Mouse (Mus musculus): Measurements from ENCODE around the gene Zbtb11. TPM values are rescaled to one million over a fixed set of nuclear protein-coding genes. Genes with fewer than 3 reads are reported as not detected.

Gene Zbtb11
- total and polyA plus RNA-seq, 3 experiments, result 12.5 to 19.0 TPM; not detected in 1

- H3K9me3 ChIP-seq (replicated peaks; ENCODE audit: insufficient read depth, low read length), result no peaks in the 10 kb centered on the region
- H3K27ac ChIP-seq (ENCODE audit: control insufficient read depth, low read depth, low read length), result no peak overlapping the region
- H3K36me3 ChIP-seq (ENCODE audit: control insufficient read depth in 1 of 2, insufficient read depth in 2 of 2, low read length in 2 of 2), result peaks cover 0 to 6% of the 10 kb centered on the region in 2 experiments; a peak in 2 of 4 replicates
- no peak for DNase-seq (ENCODE audit: low read depth, low spot score)
- peaks cover 0 to 9% of the 10 kb centered on the region in 2 experiments; a peak in 3 of 4 replicates for H3K4me1 ChIP-seq (ENCODE audit: control insufficient read depth in 1 of 2, insufficient read depth in 2 of 2, low read length in 2 of 2)
- no peak overlapping the region for H3K4me3 ChIP-seq (ENCODE audit: control insufficient read depth in 1 of 2, insufficient read depth in 1 of 2, low read depth in 2 of 2, low read length in 2 of 2)
- H3K79me2 ChIP-seq (ENCODE audit: control insufficient read depth, insufficient read depth, low read length, poor library complexity), result no peaks in the 10 kb centered on the region
- TF ChIP-seq JUND (IDR thresholded peaks at IDR 0.05; ENCODE audit: low read depth, low read length) (no peak), USF1 (IDR thresholded peaks at IDR 0.05; ENCODE audit: low read depth, low read length) (no peak), MYC (IDR thresholded peaks at IDR 0.05; ENCODE audit: low read depth, low read length) (no peak), POLR2A (IDR thresholded peaks at IDR 0.05; ENCODE audit: control insufficient read depth in 1 of 2, insufficient read depth in 1 of 2, low read depth in 1 of 2, low read length in 2 of 2, poor library complexity in 1 of 2) (no peak), HCFC1 (IDR thresholded peaks at IDR 0.05; ENCODE audit: low read depth, low read length) (no peak), UBTF (IDR thresholded peaks at IDR 0.05; ENCODE audit: borderline replicate concordance, insufficient read depth, low read depth, low read length) (no peak), CHD2 (IDR thresholded peaks at IDR 0.05; ENCODE audit: low read length) (no peak), CTCF (IDR thresholded peaks at IDR 0.05 in 2 of 3, conservative IDR thresholded peaks at IDR 0.05 in 1 of 3; ENCODE audit: control insufficient read depth in 1 of 3, insufficient read depth in 1 of 3, low read depth in 2 of 3, low read length in 3 of 3, poor library complexity in 1 of 3, severe bottlenecking in 1 of 3) (no peak), NRF1 (IDR thresholded peaks at IDR 0.05; ENCODE audit: insufficient read depth, low read depth, low read length, poor library complexity, severe bottlenecking) (no peak), MEF2A (IDR thresholded peaks at IDR 0.05; ENCODE audit: extremely low read depth, insufficient replicate concordance, low read depth, low read length, poor library complexity, severe bottlenecking) (no peak), ELF1 (IDR thresholded peaks at IDR 0.05; ENCODE audit: low read depth, low read length) (no peak), BHLHE40 (IDR thresholded peaks at IDR 0.05; ENCODE audit: borderline replicate concordance, low read depth, low read length) (no peak), MAFK (IDR thresholded peaks at IDR 0.05; ENCODE audit: borderline replicate concordance, low read depth, low read length) (no peak), MAZ (IDR thresholded peaks at IDR 0.05; ENCODE audit: low read depth, low read length) (no peak), E2F4 (IDR thresholded peaks at IDR 0.05; ENCODE audit: borderline replicate concordance, low read depth, low read length) (no peak), EP300 (IDR thresholded peaks at IDR 0.05; ENCODE audit: low read depth in 1 of 2, low read length in 2 of 2) (no peak)
- peaks cover 4% of the 10 kb centered on the region in 2 experiments; a peak in 2 of 4 replicates for H3K27me3 ChIP-seq (ENCODE audit: control insufficient read depth in 1 of 2, insufficient read depth in 2 of 2, low read length in 2 of 2)
- no peak overlapping the region for H3K9ac ChIP-seq (ENCODE audit: control insufficient read depth, low read depth, low read length, poor library complexity, severe bottlenecking)
Observed at GRCm38 (mm10) chr16:56058151-56058550, 84.5 kb downstream of the Zbtb11 start.

Other genes starting within 250 kb of the Zbtb11 start
- 1.3 and 1.4 TPM in 2 replicates for gene Nfkbiz, start 135.0 kb upstream of the Zbtb11 start, total RNA-seq (2012; rRNA removed)
- gene Nfkbiz, start 135.0 kb upstream of the Zbtb11 start, polyA plus RNA-seq (2012; ENCODE audit: insufficient read depth in 1 of 2, insufficient read length in 2 of 2, low read depth in 1 of 2, low replicate concordance in 2 of 2, missing spikeins in 1 of 2), result 1 to 10 TPM in 1 of 2 experiments, not detected in 1; 2.4 TPM
- 2.5 and 2.7 TPM in 2 replicates for gene Nxpe3, start 78.6 kb upstream of the Zbtb11 start, total RNA-seq (2012; rRNA removed)
- 1 to 10 TPM in 1 of 2 experiments, not detected in 1; 4.3 TPM for gene Nxpe3, start 78.6 kb upstream of the Zbtb11 start, polyA plus RNA-seq (2012; ENCODE audit: insufficient read depth in 1 of 2, insufficient read length in 2 of 2, low read depth in 1 of 2, low replicate concordance in 2 of 2, missing spikeins in 1 of 2)
- 11.1 and 12.9 TPM in 2 replicates for gene Cep97, start 39.0 kb upstream of the Zbtb11 start, total RNA-seq (2012; rRNA removed)
- 10 to 100 TPM in 1 of 2 experiments, not detected in 1; 10.7 TPM for gene Cep97, start 39.0 kb upstream of the Zbtb11 start, polyA plus RNA-seq (2012; ENCODE audit: insufficient read depth in 1 of 2, insufficient read length in 2 of 2, low read depth in 1 of 2, low replicate concordance in 2 of 2, missing spikeins in 1 of 2)
- gene Rpl24, start 7.6 kb upstream of the Zbtb11 start, total RNA-seq (2012; rRNA removed), result 1,495 and 1,552 TPM in 2 replicates
- gene Rpl24, start 7.6 kb upstream of the Zbtb11 start, polyA plus RNA-seq (2012; ENCODE audit: insufficient read depth in 1 of 2, insufficient read length in 2 of 2, low read depth in 1 of 2, low replicate concordance in 2 of 2, missing spikeins in 1 of 2), result 100 to 1,000 TPM in 1 of 2 experiments, not detected in 1; 132 TPM
- 70.9 and 79.1 TPM in 2 replicates for gene Pcnp, start 55.9 kb downstream of the Zbtb11 start, total RNA-seq (2012; rRNA removed)
- gene Pcnp, start 55.9 kb downstream of the Zbtb11 start, polyA plus RNA-seq (2012; ENCODE audit: insufficient read depth in 1 of 2, insufficient read length in 2 of 2, low read depth in 1 of 2, low replicate concordance in 2 of 2, missing spikeins in 1 of 2), result 100 to 1,000 TPM in 1 of 2 experiments, 10 to 100 TPM in 1; 88.5 to 128 TPM
- 28.7 and 32.3 TPM in 2 replicates for gene Trmt10c, start 63.9 kb downstream of the Zbtb11 start, total RNA-seq (2012; rRNA removed)
- gene Trmt10c, start 63.9 kb downstream of the Zbtb11 start, polyA plus RNA-seq (2012; ENCODE audit: insufficient read depth in 1 of 2, insufficient read length in 2 of 2, low read depth in 1 of 2, low replicate concordance in 2 of 2, missing spikeins in 1 of 2), result 10 to 100 TPM; 16.5 to 48.5 TPM
- gene Senp7, start 74.5 kb downstream of the Zbtb11 start, total RNA-seq (2012; rRNA removed), result 7.7 and 8.1 TPM in 2 replicates
- 10 to 100 TPM in 1 of 2 experiments, not detected in 1; 15.0 TPM for gene Senp7, start 74.5 kb downstream of the Zbtb11 start, polyA plus RNA-seq (2012; ENCODE audit: insufficient read depth in 1 of 2, insufficient read length in 2 of 2, low read depth in 1 of 2, low replicate concordance in 2 of 2, missing spikeins in 1 of 2)
- gene Impg2, start 230.4 kb downstream of the Zbtb11 start, total RNA-seq (2012; rRNA removed), result 0.04 TPM in 1 of 2 replicates, not detected in the other
- gene Impg2, start 230.4 kb downstream of the Zbtb11 start, polyA plus RNA-seq (2012; ENCODE audit: insufficient read depth in 1 of 2, insufficient read length in 2 of 2, low read depth in 1 of 2, low replicate concordance in 2 of 2, missing spikeins in 1 of 2), result under 1 TPM in 1 of 2 experiments, not detected in 1; 0.01 TPM

All from MEL (cell line).